Mouse (Mus musculus) right cerebral cortex, postnatal 25 days (tissue): ENCODE data around the gene Fbxo8.

Experiments used
- DNase-seq: peaks from one replicate; pipeline ENCODE4 v3.0.0; 2022

Fbxo8 gene

GRCm38 (mm10) chr8:56614235-56614634, 63.3 kb downstream of the Fbxo8 start:
- DNase-seq = no peak

DNA sequence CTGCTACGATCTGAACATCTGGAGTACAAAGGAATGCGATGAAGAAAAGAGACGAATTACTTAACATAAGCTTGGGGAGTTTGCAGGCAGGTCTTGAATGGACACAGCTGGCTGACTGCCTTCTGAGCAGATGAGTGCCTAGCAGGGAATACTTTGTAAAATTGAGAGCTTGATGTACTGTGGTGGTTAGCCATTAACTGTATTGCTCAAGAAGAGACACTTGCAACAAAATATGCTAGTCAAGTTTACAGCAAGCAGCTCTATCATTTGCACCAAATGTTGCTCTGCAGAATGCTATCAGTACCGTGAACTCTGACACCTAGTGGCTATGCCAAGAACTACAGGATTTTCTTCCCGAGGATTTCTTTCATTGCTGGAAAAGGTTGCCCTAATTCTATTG, 64.1 kb downstream of the Fbxo8 start:
- peak; percentile 28 for DNase-seq

- DNase-seq = no peak
Measured at GRCm38 (mm10) chr8:56616260-56616659, 65.4 kb downstream of the Fbxo8 start.

- DNase-seq = no peak
Measured at GRCm38 (mm10) chr8:56617271-56617670, 66.4 kb downstream of the Fbxo8 start.

- no peak for DNase-seq
Measured at GRCm38 (mm10) chr8:56619056-56619455, 68.2 kb downstream of the Fbxo8 start.

- DNase-seq = no peak
Measured at GRCm38 (mm10) chr8:56619571-56619970, 68.7 kb downstream of the Fbxo8 start.

- no peak for DNase-seq
Measured at GRCm38 (mm10) chr8:56620691-56621090, 69.8 kb downstream of the Fbxo8 start.

- DNase-seq = no peak
Measured at GRCm38 (mm10) chr8:56621093-56621492, 70.2 kb downstream of the Fbxo8 start.

DNA sequence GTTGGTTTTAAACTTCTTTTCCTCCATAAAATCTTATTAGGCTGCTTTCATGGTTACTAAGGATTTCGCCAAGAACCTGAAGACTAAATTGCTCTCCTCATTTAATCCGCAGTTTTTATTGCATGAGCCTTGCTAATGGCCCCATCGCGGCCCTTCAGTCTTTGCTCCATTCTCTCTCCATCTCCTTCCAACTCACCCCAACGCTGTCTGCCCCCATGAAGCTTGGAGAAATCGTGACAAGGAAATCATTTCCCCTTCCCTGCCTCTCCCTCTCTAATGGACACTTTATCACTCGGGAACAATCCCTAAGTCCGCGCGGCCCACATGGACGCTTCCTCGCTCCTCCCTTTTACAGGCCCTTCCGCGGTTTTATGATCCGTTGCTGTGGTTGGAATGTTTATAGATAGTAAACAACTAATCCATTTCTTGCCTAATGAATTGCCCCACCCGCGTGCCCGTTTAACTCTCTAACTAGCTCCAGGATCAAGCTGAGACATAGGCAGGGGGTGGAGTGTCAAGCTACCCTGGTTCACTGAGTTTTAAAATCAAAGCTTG, 71.7 kb downstream of the Fbxo8 start:
- no peak for DNase-seq

GRCm38 (mm10) chr8:56623346-56623745, 72.5 kb downstream of the Fbxo8 start:
- DNase-seq = no peak

DNA sequence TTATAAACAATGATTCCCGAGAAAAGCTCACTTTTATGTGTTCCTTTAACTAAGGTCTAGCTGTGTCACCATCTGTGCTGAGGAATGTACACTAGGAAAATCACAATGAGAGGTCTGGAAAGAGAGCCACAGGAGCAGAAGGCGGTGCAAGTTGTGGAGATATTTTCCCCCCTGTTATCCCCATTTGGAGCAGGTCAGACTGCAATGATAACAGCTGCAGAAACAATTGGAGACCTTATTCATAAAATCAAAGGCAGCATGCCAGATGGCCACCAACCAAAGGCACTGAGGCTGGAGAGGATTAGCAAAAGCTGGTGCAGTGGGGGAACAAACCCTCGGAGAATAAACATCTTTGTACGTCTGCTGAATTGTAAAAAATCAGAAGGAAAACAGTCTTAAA, 78.3 kb downstream of the Fbxo8 start:
- no peak for DNase-seq

DNA sequence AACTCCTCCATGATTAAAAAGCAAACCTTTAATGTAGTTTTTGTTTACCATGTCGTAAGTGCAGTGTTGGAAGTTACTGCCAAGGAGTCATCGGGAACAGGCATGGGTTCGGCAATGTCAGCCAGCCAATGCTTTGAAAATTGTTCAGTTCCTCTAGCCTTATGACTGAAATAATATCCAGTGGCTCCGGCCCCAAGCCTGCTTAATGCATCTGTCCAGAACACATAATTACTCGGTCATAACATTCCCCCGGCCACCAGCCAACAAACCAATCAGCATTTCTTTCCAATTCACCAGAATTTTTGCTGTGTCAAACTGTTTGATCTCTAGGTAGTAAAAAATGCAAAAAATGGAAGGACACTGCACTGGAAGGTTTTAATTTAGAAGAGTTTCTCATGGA, 88.4 kb downstream of the Fbxo8 start:
- no peak for DNase-seq
